Mouse (Mus musculus) brain, embryonic 14.5 days (tissue): Measurements from ENCODE around the gene Rabgef1. TPM values are rescaled to one million over a fixed set of nuclear protein-coding genes. Genes with fewer than 3 reads are reported as not detected.

Experiments
- DNase-seq: peaks from one replicate; pipeline ENCODE4 v3.0.0-alpha.2; 2011; ENCODE audit warnings: low read depth
- CTCF ChIP-seq: fragments of 200-500 bp; IDR thresholded peaks from 2 replicates; pipeline ENCODE4 v1.5.1; 2012; ENCODE audit warnings: inconsistent platforms, mild to moderate bottlenecking, moderate library complexity, borderline replicate concordance; ENCODE audit not compliant: insufficient read depth, insufficient read length; ENCODE audit errors: extremely low read depth
- POLR2A ChIP-seq: fragments of 200-500 bp; IDR thresholded peaks from 2 replicates; pipeline ENCODE4 v1.6.1; 2012; ENCODE audit warnings: mild to moderate bottlenecking, inconsistent platforms, borderline replicate concordance; ENCODE audit not compliant: poor library complexity, insufficient read depth, insufficient read length, severe bottlenecking; ENCODE audit errors: extremely low read depth
- polyA plus RNA-seq: library from polyadenylated mRNA; depleted of rRNA; stranded (reverse); fragments of >200 nt; gene quantifications from 2 replicates; pipeline ENCODE4 v1.2.3, GENCODE M21; 2012; rRNA removed

Gene Rabgef1
- polyA plus RNA-seq, 1 experiment = 34.5 TPM

- peak; percentile 100 for DNase-seq
- TF ChIP-seq CTCF (no peak), POLR2A (peak; percentile 51; the same call in 1 of the 2 replicates)
These were observed 83.6 kb downstream of the Rabgef1 start, which contains the start of the genes Sbds and Tyw1 for GRCm38 (mm10) chr5:130255017-130255720. Gene Sbds, minus strand, starts transcription at chr5:130255530. Gene Tyw1, plus strand, starts transcription at chr5:130255619.

GRCm38 (mm10) chr5:130255799-130256525 is 84.4 kb downstream of the Rabgef1 start:
- DNase-seq = peak; percentile 22

- TF ChIP-seq POLR2A (peak; percentile 49; the same call in 1 of the 2 replicates), CTCF (no peak)
- peak; percentile 99 for DNase-seq
These were observed 85.2 kb downstream of the Rabgef1 start for GRCm38 (mm10) chr5:130256678-130257271.

GRCm38 (mm10) chr5:130257303-130257702 is 85.7 kb downstream of the Rabgef1 start:
- no peak for TF ChIP-seq CTCF
- TF ChIP-seq POLR2A = no peak
- no peak for DNase-seq

GRCm38 (mm10) chr5:130263454-130263853 is 91.9 kb downstream of the Rabgef1 start:
- peak; percentile 28 for DNase-seq

More at GRCm38 (mm10) chr5:130263454-130263853, 91.9 kb downstream of the Rabgef1 start:
- TF ChIP-seq POLR2A (no peak), CTCF (peak; percentile 50; the same call in 1 of the 2 replicates)

Other genes starting within 250 kb of the Rabgef1 start
- gene Vkorc1l1, start 229.8 kb upstream of the Rabgef1 start, polyA plus RNA-seq = 40.5 and 51.2 TPM in 2 replicates
- 16.3 and 22.5 TPM in 2 replicates for gene Gusb, start 168.7 kb upstream of the Rabgef1 start, polyA plus RNA-seq
- 27.9 and 30.7 TPM in 2 replicates for gene Asl, start 142.6 kb upstream of the Rabgef1 start, polyA plus RNA-seq
- gene Crcp, start 142.5 kb upstream of the Rabgef1 start, polyA plus RNA-seq = 37.6 and 51.0 TPM in 2 replicates
- gene Tpst1, start 98.5 kb upstream of the Rabgef1 start, polyA plus RNA-seq = 27.3 and 32.9 TPM in 2 replicates
- gene Kctd7, start 26.9 kb upstream of the Rabgef1 start, polyA plus RNA-seq = 11.7 and 12.4 TPM in 2 replicates
- 24.6 and 30.4 TPM in 2 replicates for gene Tmem248, start 45.3 kb downstream of the Rabgef1 start, polyA plus RNA-seq
- 37.9 and 41.3 TPM in 2 replicates for gene Sbds, start 83.7 kb downstream of the Rabgef1 start, polyA plus RNA-seq
- 15.8 and 18.8 TPM in 2 replicates for gene Tyw1, start 83.8 kb downstream of the Rabgef1 start, polyA plus RNA-seq
- 3.1 and 6.9 TPM in 2 replicates for gene Caln1, start 197.7 kb downstream of the Rabgef1 start, polyA plus RNA-seq
- not detected in 2 replicates for gene A330070K13Rik, start 212.8 kb downstream of the Rabgef1 start, polyA plus RNA-seq